Mouse (Mus musculus): ENCODE measurements around the gene Scyl1.
A peak's percentile ranks its signal among the peaks of the same experiment; 100 is the strongest.
"Not testable (repeated sequence)": the region's sequence is repeated elsewhere in the genome, so short reads cannot be mapped to it uniquely, and the experiment has no call there.

Scyl1 gene

DNA sequence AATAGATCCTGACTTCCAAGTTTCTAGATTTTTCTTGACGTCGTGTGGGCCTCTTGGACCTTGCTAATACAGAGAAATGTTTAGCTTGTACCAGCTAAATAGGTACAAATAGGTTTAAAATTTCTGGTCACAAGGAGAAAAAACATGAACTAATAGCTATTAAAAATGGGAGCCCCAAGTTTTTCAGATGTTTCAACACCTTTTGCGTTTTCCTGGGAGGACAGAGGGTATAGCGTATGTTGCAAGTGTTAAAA, 31.5 kb upstream of the Scyl1 start:
- DNase-seq: no peak

DNA sequence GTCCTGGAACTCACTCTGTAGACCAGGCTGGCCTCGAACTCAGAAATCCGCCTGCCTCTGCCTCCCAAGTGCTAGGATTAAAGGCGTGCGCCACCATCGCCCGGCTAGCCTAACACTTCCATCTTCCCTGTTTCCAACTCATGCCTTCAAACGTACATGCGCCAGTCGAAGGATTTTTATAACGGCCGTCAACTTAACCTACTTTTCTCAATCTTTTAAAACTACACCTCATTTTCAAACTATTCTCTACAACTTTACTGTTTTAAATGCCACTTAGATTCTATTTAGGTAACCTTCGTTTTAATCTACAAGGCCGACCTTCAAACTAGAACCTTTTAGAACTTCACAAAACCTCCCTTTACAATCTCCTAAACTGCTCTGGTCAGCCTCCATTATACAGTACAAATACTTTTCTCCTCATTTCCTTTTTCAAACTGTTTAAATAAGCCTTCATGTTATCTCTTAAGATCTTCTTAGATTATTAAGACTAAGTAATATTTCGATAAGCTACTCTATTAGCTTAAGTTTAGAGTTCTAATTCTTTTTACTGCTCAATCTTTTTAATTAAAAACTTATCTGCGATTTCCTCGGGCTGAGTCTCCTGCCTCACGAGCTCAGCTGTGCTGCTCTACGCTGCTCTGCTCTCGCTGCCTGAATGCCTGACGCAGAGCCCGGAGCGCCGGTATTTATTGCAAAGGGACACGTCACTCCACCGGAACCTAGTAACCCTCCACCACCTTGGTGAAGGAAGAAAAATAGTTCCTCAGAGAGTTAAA, 31.0 kb upstream of the Scyl1 start:
- DNase-seq: peak; percentile 97

DNA sequence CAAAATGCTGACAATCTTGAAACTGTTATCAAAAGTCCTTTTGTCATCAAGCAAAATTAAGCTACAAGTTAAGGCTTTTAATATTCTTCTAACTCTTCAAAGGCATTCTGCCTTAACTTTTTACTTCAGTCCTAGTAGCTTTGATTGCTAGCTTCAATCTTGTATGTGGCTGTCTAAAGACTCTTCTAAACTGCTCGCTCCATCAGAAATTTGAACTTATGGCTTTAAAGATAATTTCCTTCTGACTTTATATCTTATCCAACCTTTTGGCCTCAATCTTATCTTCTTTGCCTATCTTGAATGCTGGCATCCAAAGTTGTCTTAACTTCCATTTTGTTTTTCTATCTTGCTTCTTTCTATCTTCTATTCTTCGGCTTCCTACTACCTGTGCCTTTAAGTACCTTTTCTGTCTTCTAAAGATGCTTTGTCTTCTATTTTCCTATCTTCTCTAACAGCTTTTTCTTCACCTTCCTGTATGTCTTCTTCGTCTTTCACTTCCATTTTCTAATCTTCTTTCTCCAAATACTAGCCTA, 30.3 kb upstream of the Scyl1 start:
- no peak for DNase-seq

DNA sequence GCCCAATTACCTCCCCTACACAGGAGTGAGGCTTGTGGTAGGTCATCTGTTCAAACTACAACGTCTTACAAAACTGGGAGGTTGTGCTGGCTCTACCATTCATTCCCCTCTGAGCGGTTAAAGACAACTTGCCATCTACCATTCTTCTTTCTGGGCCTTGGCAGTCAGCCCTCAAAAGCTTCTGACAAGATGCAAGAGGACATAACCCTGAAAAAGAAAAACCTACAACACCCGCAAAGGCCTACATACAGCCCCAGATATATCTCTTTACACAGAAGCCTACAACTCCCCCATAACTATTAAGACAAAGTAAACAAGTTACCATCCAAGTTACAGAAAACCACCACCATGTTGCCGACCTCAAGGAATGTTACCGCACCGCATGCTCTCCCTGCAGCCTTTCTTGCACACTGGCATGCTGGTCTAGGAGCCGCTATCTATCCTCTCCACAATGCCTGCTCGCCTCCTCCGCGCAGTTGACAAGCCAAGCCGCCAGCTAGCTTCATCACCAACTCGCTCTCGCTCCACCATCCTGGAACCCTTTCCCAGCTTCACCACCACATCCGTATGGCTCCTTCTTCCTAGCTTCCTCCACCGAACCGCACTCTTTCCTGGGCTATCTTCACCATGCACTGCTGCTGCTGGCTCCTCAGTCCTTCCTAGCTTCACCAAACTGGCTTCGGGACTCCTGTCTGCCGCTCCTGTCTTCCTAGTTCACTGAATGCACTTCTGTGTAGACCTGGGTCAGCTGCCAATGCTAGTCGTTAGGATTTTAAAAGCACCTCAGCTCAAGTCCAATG, 29.6 kb upstream of the Scyl1 start:
- peak; percentile 42 for DNase-seq

DNA sequence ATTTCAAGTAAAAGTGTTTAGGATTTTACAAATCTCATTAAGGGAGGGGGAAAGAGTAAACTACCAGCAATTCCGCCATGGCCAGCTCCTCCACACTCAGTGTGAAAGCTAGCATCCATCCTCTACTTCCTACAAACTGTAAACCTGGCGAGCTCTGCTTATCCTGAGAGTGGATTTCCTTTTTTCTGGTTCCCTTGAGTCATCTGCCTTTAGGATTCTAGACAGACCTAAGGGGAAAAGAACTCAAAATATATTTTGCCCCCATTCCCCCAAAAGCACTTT, 29.1 kb upstream of the Scyl1 start:
- DNase-seq: no peak

DNA sequence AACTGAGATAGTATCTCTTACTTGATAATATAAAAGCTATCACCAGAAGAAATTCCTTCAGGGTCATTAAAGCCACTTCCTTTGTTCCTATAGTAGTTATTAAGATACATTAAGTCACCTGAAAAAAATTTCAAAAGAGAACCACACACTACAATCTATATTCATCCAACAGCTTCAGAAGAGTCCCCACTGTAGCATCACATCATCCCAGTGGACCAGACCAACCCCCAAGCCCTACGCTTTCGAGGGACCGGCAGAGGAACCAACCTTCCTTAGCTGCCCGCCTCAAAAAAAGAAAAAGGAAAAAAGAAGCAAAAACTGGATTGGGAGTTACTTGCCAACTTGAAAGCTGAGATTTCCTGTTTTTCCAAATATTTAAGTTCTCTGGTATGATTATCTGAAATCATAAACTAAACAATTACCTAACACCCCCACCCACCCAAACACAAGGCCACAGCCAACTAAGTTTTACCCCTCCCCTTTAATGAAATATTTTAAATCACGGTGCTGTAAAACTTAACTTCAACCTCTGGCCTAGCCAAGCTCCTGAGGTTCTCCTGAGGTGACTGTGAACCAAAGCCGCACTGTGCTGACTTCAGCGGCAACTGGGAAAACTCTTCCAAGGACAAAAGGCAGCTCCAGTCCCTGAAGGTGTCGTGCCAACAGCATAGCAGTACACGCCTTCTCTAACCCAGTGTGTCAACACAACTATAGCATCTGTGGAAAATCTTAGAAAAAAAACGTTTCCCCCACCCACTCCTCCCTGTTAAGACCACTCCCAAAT, 28.5 kb upstream of the Scyl1 start:
- no peak for DNase-seq

DNA sequence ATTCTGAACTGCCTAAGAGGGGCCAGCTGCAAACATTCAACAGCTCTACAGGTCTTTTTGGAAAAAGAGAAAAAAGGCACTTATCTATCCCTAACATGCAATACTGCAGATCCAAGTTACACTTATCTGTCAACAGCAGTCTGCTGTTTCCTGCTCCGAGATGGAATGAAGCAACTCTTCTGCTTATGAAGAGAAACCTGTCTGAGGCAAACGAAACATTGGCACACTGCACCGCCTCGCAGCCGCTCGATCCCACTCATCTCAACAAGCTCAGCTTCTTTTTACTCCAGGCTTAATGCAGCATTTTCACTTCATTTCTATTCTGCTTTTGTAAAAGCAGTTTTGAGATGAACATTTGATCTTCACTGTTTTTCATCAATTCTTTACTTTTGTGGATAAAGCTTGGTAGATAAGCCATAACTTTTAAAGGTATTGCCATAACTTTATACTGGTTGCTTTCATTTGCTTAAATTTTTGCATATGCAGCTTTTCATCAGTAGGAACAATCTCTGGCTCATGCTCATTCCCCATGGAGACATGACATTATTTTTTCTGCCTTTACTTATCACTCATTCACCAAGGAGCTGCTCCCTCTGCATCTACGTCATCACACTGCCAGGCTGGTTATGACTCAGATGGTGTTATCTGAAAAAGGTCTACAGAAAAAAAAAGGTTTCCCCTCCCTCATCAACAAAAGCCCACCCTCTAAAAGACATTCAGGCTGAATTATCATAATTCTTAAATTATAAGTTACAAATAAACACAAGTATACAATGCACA, 27.7 kb upstream of the Scyl1 start:
- no peak for DNase-seq

DNA sequence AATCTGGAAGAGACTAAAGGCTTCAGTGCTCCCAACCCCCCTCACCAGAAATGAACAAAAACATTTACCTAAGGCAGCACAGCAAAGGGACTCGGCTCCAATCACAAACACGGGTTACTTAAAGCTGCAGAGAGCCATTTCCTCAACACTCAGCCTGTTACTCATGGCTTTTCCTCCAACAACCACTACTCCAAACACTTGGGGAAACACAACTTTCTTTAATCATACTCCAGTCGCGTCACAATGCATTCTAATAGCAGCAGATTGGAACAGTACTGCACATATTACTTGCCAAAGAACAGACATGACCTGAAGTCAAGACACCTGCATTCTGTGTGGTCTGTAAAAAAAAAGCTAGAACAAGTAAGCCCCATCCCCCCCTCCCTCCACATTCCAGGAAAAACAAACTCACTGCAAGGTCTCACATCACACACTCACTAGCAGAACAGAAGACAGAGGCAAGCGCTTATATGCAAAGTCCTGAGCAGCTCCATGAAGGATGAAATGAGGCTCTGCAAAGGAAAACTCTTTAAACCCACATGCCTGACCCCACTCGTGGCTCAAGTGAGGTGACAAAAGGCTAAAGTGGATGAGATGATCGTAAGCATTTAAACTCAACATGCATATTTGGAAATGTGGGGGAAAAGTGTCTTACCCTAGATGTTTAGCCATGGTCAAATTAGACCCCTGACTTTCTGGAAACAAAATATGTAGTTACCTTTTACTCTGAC, 26.3 kb upstream of the Scyl1 start:
- no peak for DNase-seq

DNA sequence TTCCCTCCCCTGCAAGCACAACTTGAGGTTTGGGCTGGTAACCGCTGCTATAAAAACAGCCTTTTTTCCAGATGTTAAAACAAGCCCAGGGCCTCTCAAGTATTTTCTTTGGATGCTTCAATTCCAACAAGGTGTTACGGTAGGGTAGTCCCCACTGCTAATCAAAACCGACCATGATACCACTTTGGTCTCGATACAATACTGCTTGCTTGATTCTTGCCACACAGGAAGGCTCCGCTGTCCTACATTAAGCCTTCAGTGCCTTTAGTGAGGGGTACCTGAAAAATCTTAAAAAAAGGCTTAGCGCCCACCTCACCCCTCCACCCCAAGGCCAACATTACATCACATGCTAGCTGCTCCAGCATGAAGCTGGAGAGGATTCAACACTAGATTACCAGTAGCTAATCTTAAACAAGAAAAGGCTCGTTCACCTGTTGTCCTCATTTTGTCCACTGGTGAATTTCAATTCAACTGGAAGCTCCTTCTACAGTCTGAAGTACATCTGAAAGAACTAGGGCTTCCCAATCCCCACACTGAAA, 25.4 kb upstream of the Scyl1 start:
- no peak for DNase-seq

DNA sequence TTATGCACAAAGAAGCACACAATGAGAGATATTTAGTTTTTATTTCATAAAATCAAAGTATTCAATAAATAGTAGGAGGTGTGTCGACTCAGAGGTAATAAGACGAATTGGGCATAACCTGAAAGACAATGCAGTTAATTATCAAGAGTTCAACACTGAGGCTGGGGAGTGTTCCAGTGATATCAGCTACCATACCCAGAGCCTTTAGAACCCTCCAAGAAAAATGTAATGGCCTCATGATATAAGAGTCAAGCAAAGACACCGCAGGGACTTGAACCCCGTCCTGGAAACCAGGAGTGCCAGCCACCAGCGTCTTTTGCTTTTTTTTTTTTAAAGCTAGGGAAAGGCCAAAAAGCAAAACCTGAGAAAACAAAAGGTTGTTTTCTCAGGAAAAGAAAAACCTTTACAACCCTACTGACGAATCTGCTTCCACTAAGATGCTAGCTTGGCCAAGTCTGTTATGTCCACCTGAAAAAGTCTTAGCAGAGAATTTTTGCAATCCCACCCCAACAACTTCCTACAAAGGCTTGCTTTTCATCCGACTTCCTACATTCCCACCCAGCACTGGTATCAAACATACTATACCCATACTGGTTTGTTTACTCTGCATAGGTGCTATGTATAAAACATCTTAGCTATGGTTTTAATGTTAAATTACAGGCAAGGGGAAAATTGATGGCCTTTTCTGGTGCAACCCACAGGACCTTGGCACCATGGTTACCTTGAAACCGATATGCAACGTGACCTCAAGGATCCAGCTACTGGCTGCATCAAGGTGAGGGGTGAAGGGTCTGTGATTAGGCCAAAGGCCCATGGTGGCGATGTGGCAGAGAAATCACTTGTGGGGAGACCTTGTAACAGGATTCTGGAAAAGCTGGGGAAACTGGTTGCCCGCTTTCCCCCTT, 24.7 kb upstream of the Scyl1 start:
- no peak for DNase-seq

DNA sequence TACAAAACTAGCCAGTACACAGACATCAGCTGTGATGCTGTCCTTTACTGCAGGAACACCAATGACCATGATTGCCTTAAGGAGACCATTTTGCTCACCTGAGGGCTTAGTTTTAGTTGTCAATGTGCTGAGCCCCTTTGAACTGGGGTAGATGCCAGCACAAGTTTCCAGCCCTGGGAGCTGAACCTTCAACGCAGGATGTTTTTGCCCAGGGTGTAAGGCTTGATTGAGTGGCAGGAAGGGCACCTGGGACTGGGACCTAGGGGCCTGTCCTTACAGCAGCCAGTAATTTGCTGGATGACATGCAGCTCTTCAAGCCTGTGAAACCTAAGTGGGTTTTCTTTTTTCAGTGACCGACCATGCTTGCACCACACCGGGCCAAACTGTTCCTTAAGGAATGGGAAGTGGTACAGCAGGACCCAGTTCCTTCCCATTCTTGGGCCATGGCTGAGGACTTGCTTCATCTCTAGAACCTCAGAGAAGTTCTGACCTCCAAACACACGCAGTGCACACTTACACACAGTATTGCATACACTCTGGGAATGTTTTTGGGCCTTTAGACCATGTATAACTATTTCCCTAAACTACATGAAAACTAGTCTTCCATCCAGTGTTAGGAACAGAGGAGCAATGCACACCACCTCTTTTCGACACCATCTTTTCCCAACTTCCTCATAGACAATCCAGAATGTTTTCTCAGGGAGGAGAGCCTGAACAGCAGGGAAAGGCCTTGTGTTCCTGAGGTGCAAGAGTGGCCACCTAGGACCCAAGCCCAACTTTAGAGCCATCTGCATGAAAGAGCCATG, 23.8 kb upstream of the Scyl1 start:
- DNase-seq: no peak

DNA sequence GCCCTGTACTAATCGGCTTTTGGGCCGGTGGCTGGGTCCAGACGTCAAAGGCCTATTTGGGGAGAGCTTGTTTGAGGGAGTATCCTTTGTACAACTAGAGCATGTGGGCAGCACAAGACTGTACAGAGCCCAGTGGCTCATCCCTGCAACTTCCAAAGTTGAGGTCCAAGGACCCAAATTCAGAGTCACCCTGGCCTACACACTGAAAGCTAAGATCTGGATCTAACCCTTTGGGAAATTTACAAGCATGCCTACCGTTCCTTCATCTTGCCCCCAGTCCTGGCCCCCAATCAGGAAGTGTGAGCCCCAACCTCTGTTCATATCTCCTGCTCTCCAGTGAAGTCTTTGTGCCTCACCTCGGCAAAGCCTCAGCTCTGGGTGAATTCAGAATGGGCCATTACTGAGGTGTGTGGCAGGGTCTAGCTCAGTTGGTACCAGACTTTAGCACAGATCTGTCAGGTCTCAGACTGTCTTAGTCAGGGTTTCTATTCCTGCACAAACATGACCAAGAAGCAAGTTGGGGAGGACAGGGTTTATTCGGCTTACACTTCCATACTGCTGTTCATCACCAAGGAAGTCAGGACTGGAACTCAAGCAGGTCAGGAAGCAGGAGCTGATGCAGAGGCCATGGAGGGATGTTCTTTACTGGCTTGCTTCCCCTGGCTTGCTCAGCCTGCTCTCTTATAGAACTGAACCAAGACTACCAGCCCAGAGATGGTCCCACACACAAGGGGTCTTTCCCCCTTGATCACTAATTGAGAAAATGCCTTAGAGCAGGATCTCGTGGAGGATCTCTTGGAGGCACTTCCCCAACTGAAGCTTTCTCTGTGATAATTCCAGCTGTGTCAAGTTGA, 22.9 kb upstream of the Scyl1 start:
- DNase-seq: not testable (repeated sequence)

DNA sequence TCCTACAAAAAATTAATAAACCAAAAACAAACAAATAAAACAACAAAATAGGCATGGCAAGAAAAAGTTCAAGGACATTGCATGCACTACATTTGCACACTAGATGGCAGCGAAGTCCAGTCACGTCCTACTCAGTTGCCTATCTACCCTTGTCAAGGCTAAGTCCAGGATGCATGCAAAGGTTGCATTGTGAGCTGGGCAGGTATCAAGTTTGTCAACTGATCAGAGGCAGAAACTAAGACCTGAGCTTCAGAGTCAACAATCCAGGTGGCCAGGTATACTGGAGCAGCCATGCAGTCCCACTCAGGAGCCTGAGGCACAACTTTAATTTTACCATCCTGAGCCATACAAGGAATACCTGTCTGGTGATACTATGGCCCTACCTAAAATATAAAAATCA, 21.9 kb upstream of the Scyl1 start:
- peak; percentile 69 for DNase-seq

DNA sequence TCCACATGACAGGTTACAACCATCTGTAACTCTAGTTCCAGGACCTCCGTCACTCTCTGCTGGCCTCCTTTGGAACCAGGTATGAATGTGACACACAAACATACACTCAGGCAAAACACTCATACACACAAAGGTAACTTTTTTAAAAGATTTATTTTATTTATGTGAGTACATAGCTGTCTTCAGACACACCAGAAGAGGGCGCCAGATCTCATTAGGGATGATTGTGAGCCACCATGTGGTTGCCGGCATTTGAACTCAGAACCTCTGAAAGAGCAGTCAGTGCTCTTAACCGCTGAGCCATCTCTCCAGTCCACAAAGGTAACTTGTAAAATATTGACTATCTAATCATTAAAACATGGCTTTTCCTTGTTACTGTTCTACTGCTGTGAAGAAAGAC, 20.1 kb upstream of the Scyl1 start:
- no peak for DNase-seq

DNA sequence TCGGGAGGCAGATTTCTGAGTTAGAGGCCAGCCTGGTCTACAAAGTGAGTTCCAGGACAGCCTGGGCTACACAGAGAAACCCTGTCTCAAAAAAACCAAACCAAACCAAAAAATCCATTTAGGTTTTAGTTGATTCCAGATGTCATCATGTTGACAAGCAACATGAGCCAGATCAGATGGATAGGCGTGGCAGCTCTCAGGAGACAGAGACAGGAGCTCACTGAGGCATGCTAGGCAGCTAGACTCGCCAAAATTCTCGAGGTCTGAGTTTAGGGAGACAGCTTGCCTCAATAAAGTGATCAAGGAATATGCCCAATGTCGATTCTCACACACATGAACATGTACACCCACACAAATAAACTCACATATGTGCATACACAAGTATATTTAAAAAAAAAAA, 17.8 kb upstream of the Scyl1 start:
- DNase-seq: no peak

DNA sequence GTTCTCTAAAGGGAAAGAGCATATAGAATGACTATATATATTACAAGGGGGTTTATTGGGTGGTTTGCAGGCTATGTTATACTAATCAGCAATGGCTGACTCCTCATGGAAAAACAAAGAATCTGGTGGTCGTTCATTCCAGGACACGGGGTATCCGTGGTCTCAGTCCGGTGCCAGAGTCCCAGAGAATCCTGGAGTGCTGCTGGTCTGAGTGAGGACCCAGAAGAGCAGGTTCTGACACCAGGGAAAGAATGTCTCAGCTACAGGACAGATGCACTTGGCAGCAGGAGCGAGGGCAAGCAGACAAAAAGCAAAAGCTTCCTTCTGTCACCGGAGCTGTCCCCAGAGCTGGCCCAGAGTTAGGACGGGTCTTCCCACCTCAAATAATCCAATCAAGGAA, 17.4 kb upstream of the Scyl1 start:
- no peak for DNase-seq

DNA sequence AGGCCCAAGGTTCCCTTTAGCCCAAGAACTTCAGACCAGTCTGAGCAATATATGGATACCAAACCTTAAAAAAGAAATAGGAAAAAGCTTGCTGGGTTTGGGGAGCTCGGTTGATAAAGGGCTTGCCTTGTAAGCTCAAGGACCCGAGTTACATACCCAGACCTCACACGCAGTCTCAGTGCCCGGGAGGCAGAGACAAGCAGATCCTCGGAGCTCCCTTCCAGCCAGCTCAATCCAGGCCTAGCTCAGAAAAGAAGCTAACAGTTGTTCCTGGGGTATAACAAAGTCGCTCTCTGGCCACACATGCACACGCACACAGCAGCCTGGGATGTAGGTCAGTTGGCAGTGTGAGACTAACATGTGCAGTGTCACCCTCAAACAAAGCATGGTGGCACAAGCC, 16.7 kb upstream of the Scyl1 start:
- no peak for DNase-seq

DNA sequence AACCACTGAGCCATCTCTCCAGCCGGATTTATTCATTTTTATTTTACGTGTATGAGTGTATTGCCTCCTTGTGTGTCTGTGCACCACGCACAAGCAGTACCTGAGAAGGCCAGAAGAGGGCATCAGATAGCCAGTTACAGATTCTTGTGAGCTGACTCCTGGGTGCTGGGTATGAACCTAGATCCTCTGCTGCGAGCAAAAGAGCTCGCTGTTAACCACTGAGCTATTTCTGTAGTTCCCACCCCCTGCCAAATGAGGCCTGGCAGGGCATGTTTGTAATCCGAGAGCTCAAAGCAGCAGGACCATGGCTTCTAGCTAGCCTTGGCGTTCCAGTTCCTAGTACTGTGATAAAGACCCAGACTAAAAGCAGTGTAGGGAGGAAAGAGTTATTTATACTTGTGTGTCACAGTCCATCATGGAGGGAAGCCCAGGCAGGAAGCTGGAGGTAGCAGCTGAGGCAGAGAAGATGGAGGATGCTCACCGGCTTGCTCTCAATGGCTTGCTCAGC, 16.0 kb upstream of the Scyl1 start:
- DNase-seq: peak; percentile 91

Measured in thymus, postnatal 25 days (tissue).